Mouse (Mus musculus) right cerebral cortex, adult 18-20 months (tissue): ENCODE data around the gene Aox4.

Experiments
- DNase-seq: peaks from one replicate; pipeline ENCODE4 v3.0.0; 2022; ENCODE audit warnings: mixed read lengths

Gene Aox4

DNA sequence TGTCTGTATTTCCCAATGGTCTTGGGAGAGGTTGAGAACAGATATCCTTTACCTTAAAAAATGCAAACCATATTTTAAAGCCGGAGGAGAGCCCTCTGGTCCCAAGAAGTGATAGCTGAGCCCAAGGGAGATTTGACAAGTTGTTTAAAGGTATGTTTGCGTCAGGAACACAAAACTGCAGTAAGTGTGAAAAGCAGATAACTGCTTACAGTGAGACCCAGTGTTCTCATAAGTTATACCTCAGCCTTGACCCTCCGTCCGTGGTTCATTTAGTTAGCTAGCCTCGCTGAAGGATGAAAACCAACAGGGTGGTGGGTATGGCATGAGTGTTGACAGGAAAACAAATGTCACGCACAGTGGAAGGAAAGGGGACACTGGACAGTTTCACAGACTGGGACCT lies 92.8 kb downstream of the Aox4 start:
- DNase-seq = no peak

DNA sequence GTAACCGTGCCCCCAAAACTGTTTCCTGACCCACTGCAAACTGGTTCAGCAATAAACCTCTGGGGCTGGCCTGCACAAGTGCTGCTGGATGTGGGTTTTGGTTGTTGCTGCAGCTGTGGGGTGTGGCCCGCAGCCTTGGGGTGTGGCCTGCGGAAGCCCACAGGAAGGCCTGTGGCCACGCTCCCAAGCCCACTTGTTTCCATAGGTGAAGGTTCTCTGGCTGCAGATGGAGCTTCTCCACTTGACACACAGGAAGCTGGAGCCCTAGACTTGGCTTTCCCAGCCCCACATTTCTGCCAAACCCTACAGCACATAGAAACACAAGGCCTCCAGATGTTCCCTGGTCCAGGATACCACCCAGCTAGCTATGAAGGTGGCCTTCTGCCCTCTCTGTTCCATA lies 93.5 kb downstream of the Aox4 start:
- no peak for DNase-seq

DNA sequence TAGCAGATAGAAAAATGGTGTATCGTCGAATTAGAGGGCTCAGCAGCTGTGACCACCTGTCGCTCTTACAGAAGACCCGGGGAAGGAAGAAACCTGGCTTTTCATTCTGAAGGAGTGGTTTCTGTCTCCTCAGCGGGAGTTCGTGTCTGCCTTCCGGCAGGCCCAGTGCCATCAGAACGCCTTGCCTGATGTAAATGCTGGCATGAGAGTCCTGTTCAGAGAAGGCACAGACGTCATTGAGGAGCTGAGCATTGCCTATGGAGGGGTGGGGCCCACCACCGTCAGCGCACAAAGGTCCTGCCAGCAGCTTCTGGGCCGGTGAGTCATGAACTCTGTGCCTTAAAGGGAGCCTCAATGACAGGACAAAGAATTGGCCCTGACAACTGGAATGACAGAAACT lies 94.1 kb downstream of the Aox4 start:
- no peak for DNase-seq

DNA sequence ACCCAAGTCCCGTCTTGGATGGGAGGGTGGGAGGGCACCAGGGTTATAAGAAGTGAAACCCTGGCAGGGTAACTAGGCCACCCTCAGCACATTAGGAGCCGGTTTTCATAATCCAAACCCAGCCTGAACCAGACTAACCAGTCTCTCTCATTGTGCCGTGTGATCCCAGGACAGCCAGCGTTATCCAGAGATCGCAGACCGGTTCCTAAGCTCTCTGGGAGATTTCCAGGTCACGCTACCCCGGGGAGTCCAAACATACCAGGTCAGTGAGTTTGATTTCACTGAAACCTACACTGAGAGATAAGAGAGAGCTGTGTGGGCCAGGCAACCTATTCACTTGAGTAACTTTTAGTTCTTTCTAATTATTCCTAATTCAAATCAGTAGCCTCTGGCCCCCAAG lies 97.0 kb downstream of the Aox4 start:
- DNase-seq = no peak

DNA sequence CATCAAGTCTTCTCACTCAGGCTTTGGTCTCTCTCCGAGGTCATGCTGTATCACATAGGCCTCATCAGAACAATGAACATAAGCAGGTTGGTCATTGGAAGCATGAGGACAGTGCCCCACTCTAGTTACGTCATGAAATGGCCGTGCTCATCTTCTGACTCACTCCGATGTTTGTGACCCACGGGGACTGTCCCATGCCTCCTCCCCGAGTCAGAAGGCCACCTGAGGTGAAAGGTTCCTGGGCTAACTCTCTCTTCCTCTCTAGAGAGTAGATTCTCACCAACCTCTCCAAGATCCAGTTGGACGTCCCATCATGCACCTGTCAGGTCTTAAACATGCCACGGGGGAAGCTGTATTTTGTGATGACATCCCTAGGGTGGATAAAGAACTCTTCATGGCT lies 98.4 kb downstream of the Aox4 start:
- no peak for DNase-seq

DNA sequence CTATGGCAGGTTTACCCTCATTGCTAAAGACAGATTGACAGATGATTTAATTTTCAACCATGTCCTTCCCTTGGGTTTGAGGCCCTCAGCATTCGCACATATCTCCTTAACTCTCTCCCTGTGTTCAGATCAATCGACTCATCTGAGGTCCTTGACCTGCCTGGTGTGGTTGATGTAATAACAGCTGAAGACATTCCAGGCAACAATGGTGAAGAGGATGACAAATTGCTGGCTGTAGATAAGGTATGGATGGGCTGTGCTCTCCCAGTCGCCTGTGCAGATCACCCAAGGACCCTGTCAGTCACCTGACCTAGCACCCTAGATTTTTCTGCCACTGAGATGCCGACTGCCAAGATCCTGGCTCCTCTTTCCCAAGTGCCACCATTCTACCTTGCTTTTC lies 99.7 kb downstream of the Aox4 start:
- no peak for DNase-seq

DNA sequence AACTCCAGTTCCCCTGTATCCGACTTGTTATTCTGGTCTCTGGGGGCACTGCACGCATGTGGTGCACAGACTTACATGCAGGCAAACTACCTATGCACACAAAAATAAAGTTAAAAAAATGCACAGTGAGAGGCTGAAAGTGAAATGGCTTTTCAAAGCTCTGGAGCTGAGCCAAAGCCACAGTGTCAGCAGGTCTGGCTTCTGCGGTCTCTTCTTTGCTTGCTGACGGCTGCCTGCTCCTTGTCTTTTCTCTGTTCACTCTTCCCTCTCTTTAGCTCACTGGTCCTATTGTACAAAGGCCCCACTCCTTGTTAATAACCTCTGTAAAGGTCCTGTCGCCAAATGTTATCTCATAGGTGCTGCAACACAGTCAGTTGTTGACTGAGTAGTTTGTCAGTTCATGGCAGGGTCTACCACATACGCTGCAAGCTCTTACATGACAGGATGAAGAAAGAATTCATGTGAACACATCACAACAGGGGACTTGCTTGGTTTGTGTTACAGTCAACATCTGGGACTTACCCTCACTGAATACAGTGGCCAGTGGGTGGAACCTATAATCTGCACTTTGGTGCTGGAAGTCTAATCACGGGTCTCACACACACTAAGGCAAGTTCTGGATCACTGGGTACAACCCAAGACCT lies 101.1 kb downstream of the Aox4 start:
- no peak for DNase-seq

DNA sequence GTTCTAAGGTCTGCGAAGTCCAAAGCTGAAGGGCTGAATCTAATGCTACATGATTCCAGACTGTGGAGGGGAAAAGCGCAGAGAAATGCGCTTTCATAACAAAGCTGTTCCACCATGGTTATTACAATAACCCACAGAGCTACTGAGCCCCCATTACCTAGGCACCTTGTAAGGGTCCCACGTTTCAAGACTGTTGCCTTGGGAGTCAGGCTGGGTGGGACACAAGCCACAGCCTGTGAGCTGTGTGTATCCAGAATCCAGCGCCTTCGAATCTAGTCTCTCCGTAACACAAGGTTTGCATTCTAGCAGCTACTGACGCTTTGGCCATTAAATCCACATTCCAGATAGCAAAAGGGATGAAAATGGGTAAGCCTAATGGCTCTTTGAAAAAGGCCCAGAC lies 103.0 kb downstream of the Aox4 start:
- DNase-seq = no peak

DNA sequence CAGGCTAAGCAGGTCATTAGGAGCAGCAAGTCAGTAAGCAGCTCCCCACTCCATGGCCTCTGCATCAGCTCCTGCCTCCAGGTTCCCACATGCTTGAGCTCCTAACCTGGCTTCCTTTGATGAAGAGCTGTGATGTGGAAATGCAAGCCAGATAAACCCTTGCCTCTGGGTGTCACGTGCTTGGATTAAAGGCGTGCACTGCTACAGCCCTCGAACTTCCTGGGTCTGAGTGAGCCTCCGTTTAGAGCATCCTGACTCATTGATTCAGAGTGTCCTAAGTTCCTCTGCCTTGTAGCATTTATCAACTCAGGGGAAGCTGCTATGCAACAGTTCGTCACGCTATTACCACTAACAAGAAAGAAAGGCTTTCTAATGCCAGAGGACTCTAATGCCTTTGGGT lies 105.3 kb downstream of the Aox4 start:
- DNase-seq = no peak
